Mouse (Mus musculus) retina, postnatal 1 day (tissue): ENCODE measurements around the gene Il6st.
A peak's percentile ranks its signal among the peaks of the same experiment; 100 is the strongest.

ENCODE experiments used
- DNase-seq: peaks from one replicate; pipeline ENCODE4 v3.0.0-alpha.2; 2012

The Il6st gene

DNA sequence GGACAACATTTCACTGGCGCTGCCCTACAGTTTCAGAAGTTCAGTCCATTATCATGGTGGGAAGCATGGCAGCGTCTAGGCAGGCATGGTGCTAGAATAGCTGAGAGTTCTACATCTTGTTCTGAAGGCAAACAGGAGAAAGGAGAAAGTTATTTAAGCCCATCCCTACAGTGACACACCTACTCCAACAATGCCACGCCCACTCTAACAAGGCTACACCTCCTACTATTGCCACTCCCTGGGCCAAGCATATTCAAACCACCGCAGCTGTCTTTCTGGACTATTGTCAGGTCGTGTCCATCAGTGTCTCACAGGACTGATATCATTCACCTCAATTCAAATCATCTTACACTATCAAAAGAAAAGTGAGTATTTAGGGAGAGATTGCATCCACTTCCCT lies 22.8 kb downstream of the Il6st start:
- no peak for DNase-seq

DNA sequence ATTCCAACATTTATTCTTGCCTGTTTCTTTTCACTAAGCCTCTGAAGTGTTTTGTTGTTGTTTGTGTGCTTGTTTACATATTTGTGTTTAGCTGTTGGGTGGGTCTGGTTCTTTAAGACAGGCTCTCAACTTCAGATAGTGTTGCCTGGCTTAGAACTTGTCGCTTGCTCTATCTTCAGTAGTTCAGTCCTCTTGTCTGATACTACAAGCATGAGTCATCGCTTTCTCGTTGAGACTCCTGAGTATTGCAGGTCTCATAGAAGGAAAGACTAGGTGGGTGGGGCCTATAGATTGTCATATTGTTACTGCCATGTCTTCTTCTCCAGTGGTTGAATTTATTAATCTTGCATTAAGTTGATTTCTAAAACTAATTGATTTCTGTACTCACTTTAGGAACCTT lies 26.2 kb downstream of the Il6st start:
- DNase-seq = no peak

DNA sequence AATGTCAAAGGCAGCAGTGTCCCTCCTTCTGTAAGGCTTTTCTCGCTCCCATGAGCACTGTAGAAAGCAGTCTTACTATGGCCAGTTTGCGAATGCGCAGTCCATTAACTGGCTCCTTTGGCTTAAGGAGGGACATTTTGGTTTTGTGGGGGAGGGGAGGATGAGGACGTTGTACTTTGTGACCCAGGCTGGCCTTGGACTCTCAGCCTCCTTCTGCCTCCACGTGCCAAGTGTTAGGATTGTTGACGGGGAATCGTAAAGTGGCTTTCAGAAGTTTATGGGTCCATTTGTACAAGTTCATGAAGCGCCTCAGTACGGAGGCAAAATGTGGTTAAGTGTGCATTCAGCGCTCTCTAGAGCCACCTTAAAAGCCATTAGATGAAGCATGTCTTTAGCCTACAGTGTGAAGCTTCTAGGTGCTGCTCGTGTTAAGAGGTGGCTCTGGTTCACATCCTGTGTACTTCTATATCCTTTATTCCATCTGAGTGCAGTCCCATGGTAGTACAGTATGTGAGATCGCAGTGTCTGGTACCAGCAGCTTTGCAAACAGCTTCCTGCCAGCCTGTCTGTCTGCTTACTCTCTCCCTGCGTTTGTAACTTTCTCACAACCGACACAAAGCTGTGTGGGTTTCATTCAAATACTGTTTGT lies 27.9 kb downstream of the Il6st start:
- DNase-seq = no peak

DNA sequence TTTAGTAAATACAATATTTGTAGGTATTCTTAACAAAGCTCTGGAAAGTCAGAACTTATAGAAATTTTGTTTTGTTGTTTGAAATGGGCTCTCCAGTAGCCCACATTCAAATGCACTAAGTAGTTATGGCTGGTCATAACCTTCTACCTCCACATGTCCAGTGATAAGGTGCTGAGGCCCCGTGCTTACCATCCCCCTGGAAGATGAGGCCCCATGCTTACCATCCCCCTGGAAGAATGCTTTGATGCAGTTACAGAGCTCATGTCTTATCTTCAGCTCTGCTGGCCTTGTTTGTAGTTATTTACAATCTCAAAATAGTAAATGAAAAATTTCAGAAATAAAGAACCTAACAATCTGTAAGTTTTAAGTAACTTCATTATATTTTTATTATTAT lies 28.4 kb downstream of the Il6st start:
- DNase-seq = no peak

DNA sequence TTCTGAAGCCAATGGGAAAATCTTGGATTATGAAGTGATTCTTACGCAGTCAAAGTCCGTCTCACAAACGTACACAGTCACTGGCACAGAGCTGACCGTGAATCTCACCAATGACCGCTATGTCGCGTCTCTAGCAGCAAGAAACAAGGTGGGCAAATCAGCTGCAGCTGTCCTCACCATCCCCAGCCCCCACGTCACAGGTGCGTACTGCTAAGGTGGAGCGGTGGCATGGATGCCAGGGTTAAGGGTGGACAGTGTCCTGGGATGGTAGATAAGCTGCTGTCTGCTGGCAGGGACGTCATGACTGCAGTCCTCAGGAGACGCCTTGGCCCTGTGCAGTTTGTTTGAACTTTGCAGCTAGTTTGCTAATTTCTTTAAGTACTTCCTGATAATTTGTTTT lies 30.7 kb downstream of the Il6st start:
- no peak for DNase-seq

DNA sequence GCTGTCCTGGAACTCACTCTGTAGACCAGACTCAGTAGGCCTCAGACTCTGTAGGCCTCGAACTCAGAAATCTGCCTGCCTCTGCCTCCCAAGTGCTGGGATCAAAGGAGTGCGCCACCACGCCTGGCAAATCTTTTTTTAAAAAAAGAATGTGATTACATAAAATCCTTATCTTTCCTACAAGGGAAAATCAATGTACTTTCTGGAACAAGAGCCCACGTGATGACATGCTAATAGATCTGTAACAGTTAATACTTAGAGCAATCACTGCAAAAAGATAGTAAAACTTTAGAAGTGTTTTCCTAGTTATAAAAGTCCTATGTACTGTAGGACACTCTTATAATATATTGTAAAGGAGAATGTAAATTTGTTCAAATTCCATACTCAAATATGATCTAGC lies 36.2 kb downstream of the Il6st start:
- no peak for DNase-seq

DNA sequence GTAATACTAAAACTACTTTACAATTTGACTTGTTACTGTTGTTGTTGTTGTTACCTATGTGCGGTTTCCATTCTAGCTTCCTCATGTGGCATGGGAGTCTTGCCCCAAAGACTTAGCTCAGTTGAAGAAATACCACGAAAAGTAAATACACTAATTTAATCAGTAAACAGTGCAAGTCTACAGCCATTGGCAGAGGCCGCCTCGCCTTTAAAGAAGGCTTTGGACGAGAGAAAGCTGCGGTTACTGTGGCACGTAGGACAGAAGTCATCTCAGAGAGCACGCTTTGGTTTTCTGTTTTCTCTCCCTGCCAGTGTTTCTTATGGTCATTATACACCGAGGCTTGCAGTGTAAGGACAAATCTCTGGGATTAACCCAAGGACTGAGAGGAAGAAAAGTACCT lies 36.6 kb downstream of the Il6st start:
- no peak for DNase-seq

DNA sequence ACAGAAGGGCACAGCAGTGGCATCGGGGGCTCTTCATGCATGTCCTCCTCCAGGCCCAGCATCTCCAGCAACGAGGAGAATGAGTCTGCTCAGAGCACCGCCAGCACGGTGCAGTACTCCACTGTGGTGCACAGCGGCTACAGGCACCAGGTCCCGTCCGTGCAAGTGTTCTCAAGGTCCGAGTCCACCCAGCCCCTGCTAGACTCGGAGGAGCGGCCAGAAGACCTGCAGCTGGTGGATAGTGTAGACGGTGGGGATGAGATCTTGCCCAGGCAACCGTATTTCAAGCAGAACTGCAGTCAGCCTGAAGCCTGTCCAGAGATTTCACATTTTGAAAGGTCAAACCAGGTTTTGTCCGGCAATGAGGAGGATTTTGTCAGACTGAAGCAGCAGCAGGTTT lies 40.0 kb downstream of the Il6st start:
- no peak for DNase-seq

DNA sequence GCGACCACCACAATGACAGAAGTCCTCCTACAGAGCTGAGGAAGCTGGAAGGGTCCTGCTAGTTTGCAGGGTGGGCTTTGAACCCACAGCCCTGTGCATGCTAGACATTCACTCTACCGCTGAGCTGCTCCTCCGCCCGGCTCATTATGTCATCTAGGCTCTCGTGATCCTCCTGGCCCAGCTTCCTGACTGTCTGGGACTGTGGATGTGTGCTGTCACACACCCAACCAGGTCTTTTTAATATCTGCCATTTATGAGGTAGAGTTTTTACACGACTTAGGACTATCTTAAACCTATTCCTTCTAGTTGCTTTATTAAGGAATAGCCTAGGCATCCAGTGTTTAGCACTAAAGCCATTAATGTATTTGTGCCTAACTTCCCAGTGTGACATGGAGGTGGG lies 41.6 kb downstream of the Il6st start:
- DNase-seq = no peak

DNA sequence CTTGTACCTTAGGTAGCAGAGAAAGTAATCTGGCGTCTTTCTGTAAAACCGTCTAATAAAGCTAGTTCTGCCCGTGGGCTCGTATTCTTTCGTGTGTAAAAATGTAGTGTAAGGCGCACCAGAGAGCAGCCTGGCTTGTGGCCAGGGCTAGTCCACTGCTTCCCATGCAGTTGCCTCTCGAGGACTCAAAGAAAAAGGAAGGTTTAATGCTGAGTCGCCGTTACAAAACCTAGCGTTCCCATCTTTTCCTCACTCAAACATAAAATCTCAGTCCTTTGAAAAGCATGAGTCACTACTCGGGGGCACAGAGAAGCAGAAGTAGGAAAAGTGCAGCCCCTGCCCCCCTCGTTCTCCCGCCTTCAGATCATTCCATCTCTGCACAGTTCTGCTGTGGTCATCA lies 42.9 kb downstream of the Il6st start:
- no peak for DNase-seq

DNA sequence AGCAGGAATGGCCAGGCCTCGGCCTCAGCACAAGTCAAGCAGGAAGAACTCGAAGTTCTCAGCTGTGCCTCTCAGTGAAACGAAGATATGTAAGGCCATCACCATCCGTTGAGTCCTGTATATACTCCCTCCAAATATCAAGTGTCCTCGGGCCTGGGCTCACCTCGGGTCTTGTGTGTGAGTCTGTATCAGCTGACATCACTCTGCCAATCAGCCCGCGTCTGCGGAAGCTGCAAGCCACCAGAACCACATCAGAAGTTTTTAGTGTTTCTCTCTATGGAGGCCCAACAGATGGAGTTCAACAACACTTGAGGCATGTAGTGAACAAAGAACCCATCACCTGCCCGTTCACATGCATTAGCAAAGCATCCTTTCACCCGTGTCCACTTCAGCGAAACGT lies 43.8 kb downstream of the Il6st start:
- DNase-seq = no peak

DNA sequence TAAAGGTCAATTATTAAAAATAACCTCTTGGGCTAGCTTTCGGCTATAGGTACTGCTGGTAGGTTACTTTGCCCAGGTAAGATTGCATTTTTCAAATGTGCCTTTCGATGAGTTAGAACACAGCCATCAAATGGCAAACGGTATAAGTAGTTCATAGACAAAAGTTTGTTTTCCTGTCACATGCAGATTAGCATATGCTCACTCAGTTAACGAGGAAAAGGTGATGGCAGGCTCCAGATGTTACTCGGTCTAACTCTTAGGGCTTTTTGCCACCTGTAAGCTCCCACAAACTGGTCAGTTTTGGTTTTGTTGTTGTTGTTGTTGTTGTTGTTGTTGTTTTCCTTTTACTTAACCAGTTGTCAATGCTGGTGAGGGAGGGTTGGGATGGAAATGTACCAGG lies 44.6 kb downstream of the Il6st start:
- DNase-seq = no peak

DNA sequence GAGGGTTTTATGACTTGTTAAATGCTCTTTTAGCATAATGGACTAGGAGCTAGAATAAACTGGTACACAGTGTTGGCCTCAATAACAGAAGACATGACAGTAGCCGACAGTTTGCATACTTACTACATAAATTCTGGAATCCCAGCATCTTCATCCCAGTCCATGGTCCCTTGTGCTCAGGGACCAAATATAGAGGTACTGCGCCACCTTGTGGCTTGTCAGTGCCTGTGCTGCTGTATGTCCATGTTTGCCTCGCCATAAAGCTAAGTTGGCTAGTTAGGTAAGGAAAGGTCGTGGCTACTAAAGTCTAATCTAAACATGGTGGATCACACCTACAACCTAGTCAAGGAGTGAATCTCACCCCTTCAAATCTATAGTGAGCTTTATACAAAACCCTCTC lies 45.6 kb downstream of the Il6st start:
- peak; percentile 76 for DNase-seq

DNA sequence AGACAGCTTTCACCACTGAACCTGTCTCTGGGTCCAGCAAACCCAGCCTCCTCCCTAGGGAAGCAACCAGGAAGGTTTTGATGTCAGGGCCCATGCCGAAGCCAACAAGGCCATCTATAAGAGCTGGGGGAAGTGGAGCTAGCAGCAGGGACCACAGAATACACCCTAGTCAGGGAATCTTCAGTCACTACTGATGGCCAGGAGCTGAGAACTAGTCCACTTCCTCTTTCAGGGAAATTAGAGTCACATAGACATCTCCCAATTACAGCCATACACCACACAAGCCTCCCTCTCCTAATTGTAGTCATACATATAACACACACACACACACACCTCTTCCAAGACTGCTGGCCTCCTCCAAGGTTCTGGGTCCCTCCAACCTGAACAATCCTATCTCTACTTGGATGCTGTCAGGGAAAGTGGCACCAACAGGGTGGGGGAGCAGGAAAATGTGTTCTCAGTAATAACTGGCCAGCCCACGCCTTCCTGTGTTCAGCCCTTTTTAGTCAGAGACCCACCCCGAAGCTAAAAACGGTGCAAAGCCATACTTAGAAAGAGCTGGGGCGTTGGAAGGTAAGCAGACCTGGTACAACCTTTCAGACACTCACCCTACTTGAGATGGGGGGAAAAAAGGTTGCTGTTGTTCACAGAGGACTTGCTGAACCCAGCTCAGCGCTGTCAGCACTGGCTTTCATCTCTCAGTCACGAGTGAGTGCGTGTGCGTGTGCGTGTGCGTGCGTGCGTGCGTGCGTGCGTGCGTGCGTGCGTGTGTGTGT lies 46.8 kb downstream of the Il6st start:
- DNase-seq = no peak

DNA sequence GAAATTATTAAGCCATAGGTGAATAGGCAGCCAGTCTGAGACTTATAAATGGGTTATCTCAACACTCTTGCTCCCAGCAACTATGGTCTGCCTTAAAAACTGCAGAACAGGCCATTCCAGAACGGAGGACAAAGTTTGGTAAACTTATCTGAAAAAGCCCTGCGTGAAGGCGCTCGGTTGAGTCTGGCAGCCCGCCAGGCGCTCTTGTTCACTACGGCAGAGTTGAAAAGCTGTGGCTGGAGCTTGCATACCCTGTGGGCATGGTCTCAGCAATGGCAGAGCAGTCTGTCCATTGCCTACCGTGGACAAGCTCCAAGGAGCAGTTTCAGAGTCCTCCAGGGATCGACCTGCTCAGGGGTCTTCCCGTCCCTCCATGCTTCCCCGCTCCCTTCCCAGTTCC lies 47.4 kb downstream of the Il6st start:
- no peak for DNase-seq

DNA sequence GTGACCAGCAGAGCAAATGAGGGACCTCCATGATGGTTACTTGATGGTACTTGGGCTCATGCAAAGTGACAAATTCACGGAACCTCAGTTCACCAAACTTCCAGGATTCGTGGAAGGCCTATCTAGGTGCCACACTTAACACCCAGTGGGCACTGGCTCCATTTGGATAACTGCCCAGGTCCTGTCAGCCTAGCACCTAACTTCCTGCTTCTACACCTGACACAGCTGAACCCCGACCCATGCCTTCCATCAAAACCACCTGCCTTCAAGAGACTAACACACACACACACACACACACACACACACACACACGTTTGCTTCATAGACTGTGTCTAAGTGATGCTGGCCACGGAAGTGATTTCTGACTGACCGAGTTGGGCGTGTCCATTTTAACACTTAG lies 47.9 kb downstream of the Il6st start:
- DNase-seq = no peak

DNA sequence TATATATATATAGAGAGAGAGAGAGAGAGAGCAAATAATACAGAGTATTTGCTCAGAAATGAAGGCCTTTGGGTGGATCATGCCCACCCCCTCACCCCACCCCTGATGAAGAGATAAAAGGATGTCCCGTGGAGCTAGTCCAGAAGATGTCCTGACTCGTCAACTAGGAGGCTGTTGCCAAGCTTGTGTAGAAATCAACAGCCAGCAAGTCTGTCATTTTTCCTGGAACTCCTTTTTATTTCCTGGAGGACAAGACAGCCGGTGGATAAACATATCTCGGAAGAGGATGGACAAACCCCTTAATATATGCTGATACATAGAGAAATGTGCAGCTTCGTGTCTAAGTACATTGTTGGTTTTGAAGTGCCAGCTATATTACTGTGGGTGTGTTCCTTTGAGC lies 49.0 kb downstream of the Il6st start:
- DNase-seq = no peak

DNA sequence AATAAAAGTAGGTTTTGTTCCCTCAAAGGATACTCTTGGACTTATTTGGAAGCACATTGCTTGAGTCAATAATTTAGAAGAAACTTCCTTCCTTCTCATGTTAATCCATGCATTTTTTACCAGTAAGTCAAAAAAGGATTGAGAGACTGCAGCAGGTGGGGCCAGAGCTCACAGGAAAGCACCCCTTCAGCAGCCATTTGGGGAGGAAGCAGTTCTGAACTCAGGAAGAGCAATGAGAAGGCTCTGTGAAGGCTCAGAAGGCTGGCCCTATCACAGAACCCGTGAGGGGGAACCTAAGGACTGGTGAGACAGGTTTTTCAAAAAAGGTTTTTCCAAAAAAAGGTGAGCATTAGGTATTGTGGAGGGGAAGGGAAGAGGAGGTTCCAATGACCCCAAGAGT lies 50.7 kb downstream of the Il6st start:
- no peak for DNase-seq

DNA sequence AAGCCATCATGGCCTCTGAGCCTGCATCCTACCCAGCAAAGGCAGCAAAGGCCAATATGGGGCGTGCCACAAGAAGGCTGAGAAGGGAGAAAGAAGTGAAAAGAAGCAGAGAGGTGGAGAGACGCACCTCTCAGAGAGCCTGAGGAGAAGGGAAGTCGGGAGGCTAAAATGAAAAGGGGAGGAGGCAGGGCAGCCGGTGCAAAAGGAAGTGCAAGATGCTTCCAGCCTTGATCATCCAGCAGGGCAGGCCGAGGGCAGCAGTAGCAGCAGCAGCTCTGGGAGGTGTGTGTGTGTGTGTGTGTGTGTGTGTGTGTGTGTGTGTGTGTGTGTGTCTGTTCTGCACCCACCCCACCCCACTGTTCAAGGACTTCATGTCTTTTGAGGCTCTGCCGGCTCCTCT lies 58.4 kb downstream of the Il6st start:
- DNase-seq = no peak

DNA sequence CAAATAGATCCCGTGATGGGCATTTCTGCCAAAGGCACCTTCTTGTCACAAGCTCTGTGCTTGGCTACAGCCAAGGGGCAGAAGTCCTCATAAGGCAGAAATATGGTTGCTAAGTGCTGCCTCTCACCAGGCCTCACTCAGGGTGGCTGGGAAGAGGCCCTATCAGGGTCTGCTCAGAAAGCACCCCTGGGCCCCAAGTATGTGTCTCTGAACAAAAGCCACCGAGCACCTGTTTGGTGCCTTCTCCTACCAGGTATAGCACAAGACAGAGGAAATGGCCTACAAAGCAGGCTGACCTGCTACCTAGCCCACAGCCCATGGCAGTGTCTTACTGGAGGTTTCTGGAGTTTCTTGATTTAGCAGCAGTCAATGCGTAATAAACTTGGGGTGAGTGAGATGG lies 59.0 kb downstream of the Il6st start:
- no peak for DNase-seq

DNA sequence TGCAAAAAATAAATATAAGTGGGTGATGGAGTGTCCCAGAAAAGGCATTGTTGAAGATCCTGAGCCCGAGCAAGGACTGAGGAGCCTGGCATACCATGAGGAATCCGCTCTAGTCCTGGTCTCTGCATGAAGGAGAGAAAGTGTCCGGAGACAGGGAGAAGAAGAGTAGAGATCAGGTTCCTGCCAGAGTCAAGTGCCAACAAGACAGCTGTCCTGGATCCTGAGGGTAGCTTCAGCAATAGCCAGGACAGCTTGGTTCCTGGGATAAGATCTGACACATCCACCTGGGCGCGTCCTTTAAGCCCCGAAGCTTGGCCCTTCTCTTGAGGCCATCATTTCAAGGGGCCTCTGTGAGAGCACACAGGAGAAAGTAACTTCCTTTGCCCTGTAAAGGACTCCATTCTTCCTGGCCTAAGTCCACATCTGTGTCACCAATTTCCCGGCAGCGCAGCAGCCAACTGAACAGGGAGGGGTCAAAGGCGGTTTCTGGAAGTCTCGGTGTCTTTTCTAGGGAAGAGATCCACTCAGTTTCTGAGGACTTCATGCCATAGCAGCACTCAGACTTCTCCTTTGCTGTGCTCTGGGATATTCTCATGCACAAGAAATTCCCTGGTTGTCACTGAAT lies 59.6 kb downstream of the Il6st start:
- no peak for DNase-seq

DNA sequence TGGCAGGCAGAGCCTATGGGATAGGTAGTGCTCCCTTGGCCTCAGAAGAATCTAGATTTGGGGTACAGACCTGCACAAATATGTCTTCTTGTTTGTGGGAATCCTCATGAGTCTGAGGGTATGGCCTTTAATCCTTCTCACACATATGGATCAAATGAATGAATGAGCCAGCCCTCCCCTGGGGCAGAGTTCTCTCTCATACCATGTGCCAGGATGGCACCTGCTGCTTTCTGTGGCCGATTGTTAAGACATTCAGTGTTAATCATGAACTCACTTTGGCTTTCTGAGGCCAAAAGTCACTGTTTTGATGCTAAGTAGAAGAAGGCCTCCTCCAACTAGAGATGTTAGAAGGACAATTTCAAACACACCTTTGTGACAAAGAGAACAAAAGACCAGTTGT lies 63.3 kb downstream of the Il6st start:
- no peak for DNase-seq

DNA sequence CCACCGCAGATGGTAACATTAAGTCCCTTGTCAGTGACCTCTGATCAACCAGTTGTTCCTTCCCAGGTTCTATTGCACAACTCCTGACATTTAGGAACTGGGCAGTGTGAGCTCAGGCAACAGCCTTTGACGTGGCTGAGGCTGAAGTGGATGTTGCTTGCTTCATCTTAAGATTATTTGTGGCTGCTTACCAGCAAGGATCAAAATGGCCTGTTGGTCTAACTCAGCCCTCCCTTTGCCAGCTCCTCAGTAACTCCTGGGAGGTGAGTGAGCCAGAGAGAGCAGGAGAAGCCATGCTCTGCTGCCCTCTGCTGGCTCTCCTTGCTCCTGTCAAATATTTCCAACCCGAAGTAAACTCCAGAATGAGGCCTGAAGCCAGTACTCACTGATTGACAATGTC lies 66.0 kb downstream of the Il6st start:
- DNase-seq = peak; percentile 75

DNA sequence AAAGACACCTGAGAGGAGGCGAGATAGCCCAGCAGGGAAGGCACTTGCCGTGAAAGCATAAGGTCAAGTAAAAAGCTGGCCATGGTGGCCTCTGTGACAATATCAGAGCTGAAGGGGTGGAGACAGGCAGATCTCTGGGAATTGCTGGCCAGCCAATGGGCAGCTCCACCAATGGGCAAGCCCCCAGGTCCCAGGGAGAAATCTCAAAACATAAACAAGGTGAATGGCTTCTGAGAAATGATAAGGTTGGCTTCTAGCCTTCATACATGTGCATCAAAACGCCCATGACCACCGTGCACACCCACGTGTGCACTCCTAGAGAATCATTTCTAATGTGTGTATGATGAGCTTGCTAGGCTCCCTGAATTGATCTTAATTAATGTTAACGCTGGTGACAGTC lies 68.4 kb downstream of the Il6st start:
- DNase-seq = no peak

DNA sequence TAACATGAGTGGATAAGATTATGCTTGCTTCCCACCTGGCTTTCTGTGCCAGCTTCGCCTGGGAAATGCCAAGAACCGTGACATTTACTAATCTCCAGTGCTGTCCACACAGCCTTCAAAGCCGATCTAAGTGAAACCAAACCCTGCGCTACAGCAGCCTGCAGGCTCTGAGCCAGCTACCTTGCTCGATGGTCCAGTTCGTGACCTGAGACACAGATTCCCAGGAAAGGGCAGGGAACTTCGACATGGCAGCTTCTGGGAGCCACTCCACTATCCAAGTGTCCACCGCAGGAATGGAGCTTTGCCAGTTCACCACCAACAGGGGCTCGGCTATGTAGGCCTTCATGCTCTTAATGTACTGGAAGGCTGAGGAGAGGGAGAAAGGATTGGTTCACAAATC lies 69.7 kb downstream of the Il6st start:
- no peak for DNase-seq
